Mouse (Mus musculus) heart, embryonic 14.5 days (tissue): Measurements from ENCODE around the gene Amdhd2. TPM values are rescaled to one million over a fixed set of nuclear protein-coding genes. Genes with fewer than 3 reads are reported as not detected.

Source experiments
- ATAC-seq: fragments of 200-750 bp; cut with Nextera tagmentation; 2 replicates; pipeline ENCODE4 v1.8.0; 2017; ENCODE audit warnings: low read depth, moderate TSS enrichment; ENCODE audit not compliant: insufficient number of reproducible peaks, insufficient read depth, low FRiP score
- H3K27ac ChIP-seq, 2 experiments: fragments of 200-500 bp in 1 of 2; fragments of 300-500 bp in 1 of 2; sonication (generic) in 1 of 2; replicated peaks in 1 of 2; 2 replicates each; pipeline ENCODE4 v1.5.1; 2012 to 2014; ENCODE audit warnings: low read depth in 2 of 2, low read length in 2 of 2, control low read depth in 1 of 2, mild to moderate bottlenecking in 1 of 2, mixed read lengths in 1 of 2; ENCODE audit not compliant: control insufficient read depth in 1 of 2, insufficient read depth in 1 of 2
- H3K27me3 ChIP-seq: fragments of 300-500 bp; sonication (generic); 2 replicates; pipeline ENCODE4 v1.6.1; 2014; ENCODE audit warnings: mild to moderate bottlenecking, low read length, control low read depth; ENCODE audit not compliant: control insufficient read depth, insufficient read depth
- H3K36me3 ChIP-seq: fragments of 300-500 bp; sonication (generic); 2 replicates; pipeline ENCODE4 v1.6.1; 2014; ENCODE audit warnings: mild to moderate bottlenecking, control low read depth, low read length, mixed read lengths; ENCODE audit not compliant: control insufficient read depth, insufficient read depth
- H3K4me1 ChIP-seq, 2 experiments: fragments of 200-500 bp in 1 of 2; fragments of 300-500 bp in 1 of 2; sonication (generic) in 1 of 2; 2 replicates each; pipeline ENCODE4 v1.6.1; 2012 to 2014; ENCODE audit warnings: low read length in 2 of 2, control low read depth in 1 of 2, mixed read lengths in 1 of 2; ENCODE audit not compliant: control insufficient read depth in 2 of 2, insufficient read depth in 2 of 2
- H3K4me2 ChIP-seq: fragments of 300-500 bp; sonication (generic); 2 replicates; pipeline ENCODE4 v1.6.1; 2014; ENCODE audit warnings: mild to moderate bottlenecking, low read length
- H3K4me3 ChIP-seq, 2 experiments: fragments of 200-500 bp in 1 of 2; fragments of 300-500 bp in 1 of 2; sonication (generic) in 1 of 2; 2 replicates each; pipeline ENCODE4 v1.5.1; 2012 to 2014; ENCODE audit warnings: low read length in 2 of 2, mild to moderate bottlenecking in 2 of 2, control low read depth in 1 of 2, low read depth in 1 of 2, moderate library complexity in 1 of 2; ENCODE audit not compliant: control insufficient read depth in 1 of 2, insufficient read depth in 1 of 2
- H3K9ac ChIP-seq: fragments of 300-500 bp; sonication (generic); 2 replicates; pipeline ENCODE4 v1.6.1; 2014; ENCODE audit warnings: mild to moderate bottlenecking, low read length
- H3K9me3 ChIP-seq: fragments of 300-500 bp; sonication (generic); 2 replicates; pipeline ENCODE4 v1.6.1; 2016; ENCODE audit warnings: low read length, control low read depth; ENCODE audit not compliant: control insufficient read depth
- WGBS: fragments of 180-500 bp; shearing (Covaris S2); extraction: QIAGEN DNeasy Blood & Tissue Kit; methylation state at CpG from one replicate; pipeline ENCODE4 v1.1.7; 2014; 5-methylcytosine and 5-hydroxymethylcytosine counted together
- polyA plus RNA-seq: library from polyadenylated mRNA; unstranded; fragments of >200 nt; fragmentation: Nextera tagmentation; extraction: Ambion mirVana; gene quantifications from 2 replicates; pipeline ENCODE4 v1.2.1, GENCODE M21; 2014

Gene Amdhd2
- polyA plus RNA-seq, 1 experiment from 2014 or later = 23.6 TPM

DNA sequence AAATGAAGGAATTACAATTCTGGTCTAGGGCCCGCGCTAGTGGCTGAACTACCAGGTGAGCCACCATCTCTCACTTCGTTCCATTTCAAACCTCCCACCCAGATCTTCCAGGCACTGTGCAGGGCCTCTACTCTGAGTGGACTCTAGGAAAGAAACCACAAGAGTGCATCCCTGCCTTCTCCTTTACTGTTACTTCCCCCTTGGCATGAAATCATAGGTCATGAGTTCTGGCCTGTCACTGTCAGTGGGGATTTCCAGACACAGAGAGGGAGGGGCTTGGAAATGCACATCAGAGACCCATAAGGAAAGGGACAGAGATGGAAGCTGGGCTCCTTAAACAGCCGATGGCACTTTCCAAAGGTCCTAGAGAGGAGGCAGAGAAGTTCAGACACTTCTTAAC is 8.2 kb upstream of the Amdhd2 start:
- Histone ChIP-seq H3K4me2 (no peak overlapping the region), H3K9ac (no peak overlapping the region), H3K9me3 (no peaks in the 10 kb centered on the region), H3K4me3 (no peak overlapping the region), H3K27ac (no peak overlapping the region), H3K4me1 (peaks cover 11 to 19% of the 10 kb centered on the region in 2 experiments), H3K27me3 (no peaks in the 10 kb centered on the region), H3K36me3 (peaks cover 13% of the 10 kb centered on the region)
- ATAC-seq = no peak
- WGBS = 83% methylated on average over 4 of the region's 4 CpGs

DNA sequence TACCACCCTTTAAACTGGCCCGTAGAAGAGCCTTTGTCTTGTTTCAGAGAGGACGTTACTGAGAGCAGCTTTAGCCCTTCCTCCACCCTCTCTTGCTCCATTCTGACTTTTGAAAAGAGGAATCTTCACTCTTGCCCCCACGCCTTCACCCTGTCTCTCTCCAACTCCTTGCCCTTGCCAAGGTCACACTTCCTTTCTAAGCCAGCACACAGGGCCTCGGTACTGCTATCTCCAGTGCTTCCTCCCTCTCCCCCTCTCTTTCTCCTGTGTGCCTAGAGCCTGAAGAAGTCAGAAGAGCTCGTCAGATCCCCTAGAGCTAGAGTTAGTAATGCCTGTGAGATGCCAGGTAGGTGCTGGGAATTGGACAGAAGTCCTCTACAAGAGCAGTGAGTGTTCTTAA is 7.2 kb upstream of the Amdhd2 start:
- Histone ChIP-seq H3K27ac (no peak overlapping the region), H3K9me3 (no peaks in the 10 kb centered on the region)
- 57% methylated on average over 5 of the region's 5 CpGs for WGBS

GRCm38 (mm10) chr17:24170125-24170524 is 6.6 kb upstream of the Amdhd2 start:
- peak overlapping the region; percentile 90 for H3K9ac ChIP-seq
- ATAC-seq = no peak
- H3K9me3 ChIP-seq = no peaks in the 10 kb centered on the region
- peak overlapping the region in 1 of 2 experiments; percentile 97; a peak in 2 of 4 replicates for H3K27ac ChIP-seq
- H3K27me3 ChIP-seq = no peaks in the 10 kb centered on the region
- peaks cover 11 to 19% of the 10 kb centered on the region in 2 experiments for H3K4me1 ChIP-seq
- H3K36me3 ChIP-seq = peaks cover 24% of the 10 kb centered on the region
- WGBS = 54% methylated on average over 3 of the region's 3 CpGs
- peak overlapping the region; percentile 79 for H3K4me2 ChIP-seq
- H3K4me3 ChIP-seq = peak overlapping the region; percentile 64 to 93

More for the DNA sequence above, 7.2 kb upstream of the Amdhd2 start:
- Histone ChIP-seq H3K36me3 (peaks cover 18% of the 10 kb centered on the region), H3K4me1 (peaks cover 11 to 19% of the 10 kb centered on the region in 2 experiments), H3K27me3 (no peaks in the 10 kb centered on the region), H3K9ac (no peak overlapping the region), H3K4me3 (no peak overlapping the region), H3K4me2 (no peak overlapping the region)
- ATAC-seq = no peak

GRCm38 (mm10) chr17:24169317-24170065 is 5.9 kb upstream of the Amdhd2 start, which contains the start of gene Atp6v0c:
TSS of gene Atp6v0c (minus strand) at chr17:24169702.
- peaks cover 11 to 19% of the 10 kb centered on the region in 2 experiments for H3K4me1 ChIP-seq
- H3K36me3 ChIP-seq = peaks cover 30% of the 10 kb centered on the region
- peak; percentile 87 for ATAC-seq
- peak within 1 kb of the TSS; percentile 97 for H3K27ac ChIP-seq
- H3K4me3 ChIP-seq = peak within 1 kb of the TSS; percentile 64 to 93
- H3K4me2 ChIP-seq = peak within 1 kb of the TSS; percentile 79
- WGBS = under 1% methylated on average over 58 of the region's 58 CpGs
- no peaks in the 10 kb centered on the region for H3K27me3 ChIP-seq
- no peaks in the 10 kb centered on the region for H3K9me3 ChIP-seq
- H3K9ac ChIP-seq = peak within 1 kb of the TSS; percentile 90

- H3K9me3 ChIP-seq = no peaks in the 10 kb centered on the region
- H3K9ac ChIP-seq = peak overlapping the region; percentile 90
- H3K4me2 ChIP-seq = peak overlapping the region; percentile 79
- peak overlapping the region; percentile 64 to 93 for H3K4me3 ChIP-seq
- peaks cover 11 to 19% of the 10 kb centered on the region in 2 experiments for H3K4me1 ChIP-seq
- ATAC-seq = peak; percentile 63
- H3K27ac ChIP-seq = peak overlapping the region; percentile 97
- H3K36me3 ChIP-seq = peaks cover 32% of the 10 kb centered on the region
- whole genome bisulfite sequencing = under 1% methylated on average over 40 of the region's 41 CpGs
- H3K27me3 ChIP-seq = no peaks in the 10 kb centered on the region
Observed at GRCm38 (mm10) chr17:24168590-24169277, 5.2 kb upstream of the Amdhd2 start.

DNA sequence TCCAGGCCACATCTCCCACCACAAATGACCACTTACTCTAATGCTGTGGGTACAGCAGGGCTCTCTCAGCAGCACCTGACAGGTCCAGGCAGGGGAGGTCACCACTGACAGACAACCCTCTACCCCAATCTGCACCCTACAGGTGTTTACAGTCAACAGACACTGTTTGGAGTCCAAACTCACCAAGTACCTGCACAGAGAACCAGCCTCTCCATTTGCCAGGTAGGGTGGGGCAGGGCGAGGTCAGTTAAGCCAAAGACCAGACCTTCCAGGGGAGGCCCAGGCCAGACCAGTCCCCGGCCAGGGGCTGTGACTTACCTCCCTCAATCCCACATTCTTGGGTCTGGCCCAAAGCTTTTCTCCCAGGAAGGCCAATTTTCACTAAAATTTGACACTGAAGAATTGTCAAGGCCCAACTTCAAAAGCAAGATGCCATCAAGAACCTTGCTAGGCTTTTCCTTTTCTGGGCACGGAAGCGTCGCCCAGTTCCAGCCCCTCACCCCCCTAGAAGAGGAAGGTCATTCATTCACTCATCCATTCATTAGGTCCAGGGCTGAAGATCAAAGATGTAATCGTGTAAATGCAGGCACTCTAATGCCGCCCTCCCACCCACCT is 4.4 kb upstream of the Amdhd2 start:
- H3K27ac ChIP-seq = peak overlapping the region; percentile 97
- ATAC-seq = no peak
- H3K36me3 ChIP-seq = peaks cover 32% of the 10 kb centered on the region
- H3K4me3 ChIP-seq = peak overlapping the region; percentile 64 to 93
- 55% methylated on average over 7 of the region's 7 CpGs for WGBS
- H3K4me2 ChIP-seq = peak overlapping the region; percentile 79
- H3K27me3 ChIP-seq = no peaks in the 10 kb centered on the region
- H3K4me1 ChIP-seq = peaks cover 11 to 19% of the 10 kb centered on the region in 2 experiments
- H3K9me3 ChIP-seq = no peaks in the 10 kb centered on the region
- H3K9ac ChIP-seq = peak overlapping the region; percentile 90

DNA sequence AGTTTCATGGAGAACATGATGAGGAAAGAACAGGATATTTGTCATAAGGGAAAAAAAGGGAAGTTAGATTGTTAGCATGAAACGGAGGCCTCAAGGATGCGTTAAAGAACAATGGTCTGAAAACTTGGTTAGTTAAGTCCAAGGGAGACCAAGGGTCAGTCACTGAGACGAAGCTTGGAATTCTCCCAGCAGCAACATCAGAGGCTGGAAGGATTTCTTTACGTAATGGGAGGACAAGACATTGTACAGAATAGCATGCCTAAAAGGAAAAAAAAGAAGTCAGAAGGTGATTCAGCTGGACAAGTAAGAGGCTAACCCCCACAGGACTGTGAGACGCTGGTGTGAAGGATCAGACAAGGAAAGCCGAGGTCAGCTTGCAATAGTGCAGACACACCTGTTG is 3.6 kb upstream of the Amdhd2 start:
- 0 out of 4 replicates have a peak overlapping the region, but pooled peaks of 1 of the 2 experiments have one; percentile 93 for H3K4me3 ChIP-seq
- peak overlapping the region; percentile 79 for H3K4me2 ChIP-seq
- no peak for ATAC-seq
- peaks cover 17 to 26% of the 10 kb centered on the region in 2 experiments for H3K4me1 ChIP-seq
- H3K36me3 ChIP-seq = peaks cover 32% of the 10 kb centered on the region
- H3K9ac ChIP-seq = peak overlapping the region; percentile 90; the same call in 1 of the 2 replicates
- no peaks in the 10 kb centered on the region for H3K27me3 ChIP-seq
- WGBS = 82% methylated on average over 6 of the region's 6 CpGs
- H3K27ac ChIP-seq = no peak overlapping the region
- H3K9me3 ChIP-seq = no peaks in the 10 kb centered on the region
